Mouse (Mus musculus) testis, adult 2 months (tissue): ENCODE data around the gene Lrrk1.

Experiments used
- CTCF ChIP-seq: fragments of 200-500 bp; IDR thresholded peaks from 2 replicates; pipeline ENCODE4 v1.5.1; 2012; ENCODE audit warnings: low read depth, mild to moderate bottlenecking, inconsistent platforms, low read length, moderate library complexity; ENCODE audit not compliant: control insufficient read depth, insufficient read depth, insufficient replicate concordance
- POLR2A ChIP-seq: fragments of 200-500 bp; IDR thresholded peaks from 2 replicates; pipeline ENCODE4 v1.6.1; 2012; ENCODE audit warnings: low read depth, mild to moderate bottlenecking, inconsistent platforms, low read length, moderate library complexity; ENCODE audit not compliant: control insufficient read depth

DNA sequence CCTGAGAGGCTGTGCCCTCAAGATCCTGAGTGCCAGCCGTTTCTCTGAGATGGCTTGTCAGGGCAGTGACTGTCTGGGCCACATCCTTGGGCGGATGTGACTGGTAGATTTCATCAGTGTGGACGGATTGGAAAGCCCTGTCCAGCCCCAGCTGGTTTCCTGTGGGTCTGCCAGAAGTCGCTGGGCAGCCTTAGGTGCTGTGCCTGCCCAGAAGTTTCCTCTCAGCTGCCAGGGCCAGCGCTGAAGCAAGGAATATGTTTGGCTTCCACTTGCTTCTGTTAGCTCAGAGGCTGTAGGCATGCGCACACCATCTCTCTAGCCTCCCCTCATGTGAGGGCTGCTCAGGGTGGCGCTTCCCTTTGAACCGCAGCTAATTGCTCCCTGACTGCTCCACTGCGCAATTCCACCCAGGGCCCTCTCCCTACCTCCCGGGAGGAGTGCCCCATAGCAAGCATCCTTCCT lies 209.0 kb downstream of the Lrrk1 start:
- TF ChIP-seq POLR2A (no peak), CTCF (no peak)
